Mouse (Mus musculus): ENCODE data around the gene Dda1.

Gene Dda1

GRCm38 (mm10) chr8:71469411-71469810, 412 bp downstream of the Dda1 start:
- peak; percentile 56 to 65 for DNase-seq

- no peak for DNase-seq
Observed at GRCm38 (mm10) chr8:71470146-71470912, 1.3 kb downstream of the Dda1 start.

- DNase-seq, result no peak
Observed at GRCm38 (mm10) chr8:71470913-71471255, 1.9 kb downstream of the Dda1 start.

- no peak for DNase-seq
Observed at GRCm38 (mm10) chr8:71471861-71472260, 2.9 kb downstream of the Dda1 start.

- no peak for DNase-seq
Observed at GRCm38 (mm10) chr8:71472601-71473386, 3.8 kb downstream of the Dda1 start.

GRCm38 (mm10) chr8:71474344-71474743, 5.3 kb downstream of the Dda1 start:
- no peak for DNase-seq

GRCm38 (mm10) chr8:71474785-71475701, 6.0 kb downstream of the Dda1 start:
- no peak for DNase-seq

- no peak for DNase-seq
Observed at GRCm38 (mm10) chr8:71475702-71476075, 6.7 kb downstream of the Dda1 start.

GRCm38 (mm10) chr8:71476099-71476940, 7.3 kb downstream of the Dda1 start:
- peak; percentile 77 to 79 for DNase-seq

GRCm38 (mm10) chr8:71477196-71477845, 8.3 kb downstream of the Dda1 start:
- no peak for DNase-seq

- no peak for DNase-seq
Observed at GRCm38 (mm10) chr8:71478943-71479342, 9.9 kb downstream of the Dda1 start.

GRCm38 (mm10) chr8:71483932-71484331, 14.9 kb downstream of the Dda1 start:
- no peak for DNase-seq

GRCm38 (mm10) chr8:71484736-71485135, 15.7 kb downstream of the Dda1 start:
- DNase-seq, result no peak

GRCm38 (mm10) chr8:71485142-71486135, 16.4 kb downstream of the Dda1 start, which contains the start of gene Ano8:
Gene Ano8 (minus strand): TSS chr8:71485963.
- peak; percentile 86 to 89 for DNase-seq

- DNase-seq, result peak; percentile 50 to 52
Observed at GRCm38 (mm10) chr8:71486136-71486529, 17.1 kb downstream of the Dda1 start.

GRCm38 (mm10) chr8:71487691-71488445, 18.9 kb downstream of the Dda1 start, which contains the start of gene Gtpbp3:
Gene Gtpbp3 (plus strand): TSS chr8:71488103.
- DNase-seq, result peak; percentile 83 to 87

GRCm38 (mm10) chr8:71488454-71488853, 19.5 kb downstream of the Dda1 start:
- peak; percentile 90 to 93 for DNase-seq

GRCm38 (mm10) chr8:71495039-71495438, 26.0 kb downstream of the Dda1 start:
- DNase-seq, result peak; percentile 81 to 87

- DNase-seq, result no peak
Observed at GRCm38 (mm10) chr8:71495811-71496210, 26.8 kb downstream of the Dda1 start.
